Mouse (Mus musculus) lung, embryonic 16.5 days (tissue): ENCODE results near the gene Arl14. TPM values are rescaled to one million over a fixed set of nuclear protein-coding genes. Genes with fewer than 3 reads are reported as not detected.
A peak's percentile ranks its signal among the peaks of the same experiment; 100 is the strongest.
"Not testable (repeated sequence)": the region's sequence is repeated elsewhere in the genome, so short reads cannot be mapped to it uniquely, and the experiment has no call there.

Source experiments
- ATAC-seq: fragments of 200-750 bp; cut with Nextera tagmentation; 2 replicates; pipeline ENCODE4 v1.8.0; 2017; ENCODE audit warnings: low read depth, mild to moderate bottlenecking, moderate library complexity
- H3K27ac ChIP-seq: fragments of 300-500 bp; sonication (generic); 2 replicates; pipeline ENCODE4 v1.5.1; 2014; ENCODE audit warnings: mild to moderate bottlenecking, control low read depth, low read length
- H3K27me3 ChIP-seq: fragments of 300-500 bp; sonication (generic); 2 replicates; pipeline ENCODE4 v1.6.1; 2014; ENCODE audit warnings: low read depth, low read length, mixed read lengths; ENCODE audit not compliant: control insufficient read depth, insufficient read depth
- H3K36me3 ChIP-seq: fragments of 300-500 bp; sonication (generic); 2 replicates; pipeline ENCODE4 v1.6.1; 2014; ENCODE audit warnings: low read length; ENCODE audit not compliant: control insufficient read depth, insufficient read depth
- H3K4me1 ChIP-seq: fragments of 300-500 bp; sonication (generic); replicated peaks from 2 replicates; pipeline ENCODE4 v1.6.1; 2014; ENCODE audit warnings: low read length, mixed read lengths; ENCODE audit not compliant: control insufficient read depth, insufficient read depth
- H3K4me2 ChIP-seq: fragments of 300-500 bp; sonication (generic); 2 replicates; pipeline ENCODE4 v1.6.1; 2014; ENCODE audit warnings: low read depth, low read length, control low read depth
- H3K4me3 ChIP-seq: fragments of 300-500 bp; sonication (generic); 2 replicates; pipeline ENCODE4 v1.5.1; 2014; ENCODE audit warnings: mild to moderate bottlenecking, low read length, control low read depth
- H3K9ac ChIP-seq: fragments of 300-500 bp; sonication (generic); 2 replicates; pipeline ENCODE4 v1.6.1; 2014; ENCODE audit warnings: low read length, control low read depth
- H3K9me3 ChIP-seq: fragments of 300-500 bp; sonication (generic); 2 replicates; pipeline ENCODE4 v1.6.1; 2016; ENCODE audit warnings: low read length; ENCODE audit not compliant: control insufficient read depth
- WGBS: fragments of 180-500 bp; shearing (Covaris S2); extraction: QIAGEN DNeasy Blood & Tissue Kit; methylation state at CpG from one replicate; pipeline ENCODE4 v1.1.7; 2014; 5-methylcytosine and 5-hydroxymethylcytosine counted together
- polyA plus RNA-seq: library from polyadenylated mRNA; unstranded; fragments of >200 nt; fragmentation: Nextera tagmentation; extraction: Ambion mirVana; gene quantifications from 2 replicates; pipeline ENCODE4 v1.2.1, GENCODE M21; 2015

Gene Arl14
- polyA plus RNA-seq, 1 experiment from 2014 or later = 1.1 TPM

GRCm38 (mm10) chr3:69226496-69226895 lies 4.3 kb downstream of the Arl14 start:
- Histone ChIP-seq H3K36me3 (no peaks in the 10 kb centered on the region), H3K27ac (no peak overlapping the region), H3K27me3 (no peaks in the 10 kb centered on the region), H3K4me3 (no peak overlapping the region), H3K9ac (no peak overlapping the region), H3K4me2 (no peak overlapping the region), H3K9me3 (no peaks in the 10 kb centered on the region), H3K4me1 (no peaks in the 10 kb centered on the region)
- no peak for ATAC-seq
- WGBS = 36% methylated on average over 2 of the region's 2 CpGs

GRCm38 (mm10) chr3:69228002-69228401 lies 5.8 kb downstream of the Arl14 start:
- H3K4me1 ChIP-seq = no peaks in the 10 kb centered on the region
- 79% methylated on average over 1 of the region's 1 CpGs for WGBS
- H3K9ac ChIP-seq = no peak overlapping the region
- H3K9me3 ChIP-seq = no peaks in the 10 kb centered on the region
- no peaks in the 10 kb centered on the region for H3K27me3 ChIP-seq
- no peak overlapping the region for H3K4me3 ChIP-seq
- H3K36me3 ChIP-seq = no peaks in the 10 kb centered on the region
- no peak overlapping the region for H3K4me2 ChIP-seq
- no peak overlapping the region for H3K27ac ChIP-seq
- no peak for ATAC-seq

GRCm38 (mm10) chr3:69231522-69232138 lies 9.4 kb downstream of the Arl14 start:
- no peak overlapping the region for H3K9ac ChIP-seq
- WGBS = 88% methylated on average over 14 of the region's 14 CpGs
- no peak overlapping the region for H3K27ac ChIP-seq
- H3K4me2 ChIP-seq = no peak overlapping the region
- no peaks in the 10 kb centered on the region for H3K9me3 ChIP-seq
- H3K27me3 ChIP-seq = no peaks in the 10 kb centered on the region
- ATAC-seq = no peak
- no peak overlapping the region for H3K4me3 ChIP-seq
- H3K4me1 ChIP-seq = no peaks in the 10 kb centered on the region
- H3K36me3 ChIP-seq = no peaks in the 10 kb centered on the region

GRCm38 (mm10) chr3:69233552-69234189 lies 11.5 kb downstream of the Arl14 start:
- not testable (repeated sequence) for H3K27me3 ChIP-seq, H3K27ac ChIP-seq, H3K4me2 ChIP-seq, H3K4me3 ChIP-seq, H3K9ac ChIP-seq, H3K36me3 ChIP-seq, H3K4me1 ChIP-seq, H3K9me3 ChIP-seq
- WGBS = 65% methylated on average over 10 of the region's 10 CpGs
- ATAC-seq = peak; percentile 85

- H3K27ac ChIP-seq = no peak overlapping the region
- H3K4me3 ChIP-seq = no peak overlapping the region
- no peak overlapping the region for H3K9ac ChIP-seq
- no peaks in the 10 kb centered on the region for H3K36me3 ChIP-seq
- no peak overlapping the region for H3K4me2 ChIP-seq
- no peaks in the 10 kb centered on the region for H3K27me3 ChIP-seq
- ATAC-seq = no peak
- WGBS = 71% methylated on average over 1 of the region's 1 CpGs
- H3K9me3 ChIP-seq = no peaks in the 10 kb centered on the region
- no peaks in the 10 kb centered on the region for H3K4me1 ChIP-seq
Measured at GRCm38 (mm10) chr3:69234525-69234924, 12.3 kb downstream of the Arl14 start.

- ATAC-seq = no peak
Measured at GRCm38 (mm10) chr3:69235806-69236205, 13.6 kb downstream of the Arl14 start.

GRCm38 (mm10) chr3:69236491-69236890 lies 14.3 kb downstream of the Arl14 start:
- WGBS = 75% methylated on average over 12 of the region's 12 CpGs
- H3K27me3 ChIP-seq = no peaks in the 10 kb centered on the region

More at GRCm38 (mm10) chr3:69235806-69236205, 13.6 kb downstream of the Arl14 start:
- no peaks in the 10 kb centered on the region for H3K9me3 ChIP-seq
- no peaks in the 10 kb centered on the region for H3K36me3 ChIP-seq
- no peaks in the 10 kb centered on the region for H3K4me1 ChIP-seq
- no peak overlapping the region for H3K9ac ChIP-seq
- H3K27me3 ChIP-seq = no peaks in the 10 kb centered on the region
- no peak overlapping the region for H3K4me2 ChIP-seq
- WGBS = 89% methylated on average over 3 of the region's 3 CpGs
- H3K4me3 ChIP-seq = no peak overlapping the region
- H3K27ac ChIP-seq = no peak overlapping the region

GRCm38 (mm10) chr3:69238141-69238851 lies 16.1 kb downstream of the Arl14 start:
- Histone ChIP-seq H3K4me2 (no peak overlapping the region), H3K9ac (no peak overlapping the region), H3K27me3 (no peaks in the 10 kb centered on the region), H3K9me3 (no peaks in the 10 kb centered on the region), H3K4me1 (no peaks in the 10 kb centered on the region), H3K27ac (no peak overlapping the region), H3K4me3 (no peak overlapping the region), H3K36me3 (no peaks in the 10 kb centered on the region)
- ATAC-seq = no peak
- WGBS = 44% methylated on average over 12 of the region's 12 CpGs

More at GRCm38 (mm10) chr3:69236491-69236890, 14.3 kb downstream of the Arl14 start:
- H3K4me2 ChIP-seq = no peak overlapping the region
- H3K4me3 ChIP-seq = no peak overlapping the region
- H3K9me3 ChIP-seq = no peaks in the 10 kb centered on the region
- H3K4me1 ChIP-seq = no peaks in the 10 kb centered on the region
- ATAC-seq = no peak
- H3K27ac ChIP-seq = no peak overlapping the region
- H3K36me3 ChIP-seq = no peaks in the 10 kb centered on the region
- no peak overlapping the region for H3K9ac ChIP-seq

- Histone ChIP-seq H3K4me1 (no peaks in the 10 kb centered on the region), H3K27me3 (no peaks in the 10 kb centered on the region), H3K9me3 (no peaks in the 10 kb centered on the region), H3K9ac (no peak overlapping the region), H3K4me3 (no peak overlapping the region), H3K4me2 (no peak overlapping the region), H3K27ac (no peak overlapping the region), H3K36me3 (no peaks in the 10 kb centered on the region)
- no peak for ATAC-seq
- 68% methylated on average over 5 of the region's 5 CpGs for WGBS
Measured at GRCm38 (mm10) chr3:69239246-69239645, 17.0 kb downstream of the Arl14 start.
